Mouse (Mus musculus) liver, embryonic 18 days (tissue): Measurements from ENCODE around the gene Gzmb. TPM values are rescaled to one million over a fixed set of nuclear protein-coding genes. Genes with fewer than 3 reads are reported as not detected.

ENCODE experiments used
- polyA plus RNA-seq: library from polyadenylated mRNA; depleted of rRNA; stranded (reverse); fragments of >200 nt; gene quantifications from 2 replicates; pipeline ENCODE4 v1.2.3, GENCODE M21; 2012; rRNA removed

The Gzmb gene
- polyA plus RNA-seq: 2.3 and 4.8 TPM in 2 replicates

GRCm38 (mm10) chr14:56262153-56262552 lies at the start of gene Gzmb:
Gzmb (minus strand) TSS chr14:56262260.

GRCm38 (mm10) chr14:56234556-56234955 lies 27.5 kb downstream of the Gzmb start, which contains the start of gene Gzmc:
Gzmc (minus strand) TSS chr14:56234656.

GRCm38 (mm10) chr14:56211317-56211716 lies 50.7 kb downstream of the Gzmb start, which contains the start of gene Gzmf:
Gzmf (minus strand) TSS chr14:56211417.

Other genes with a start within 250 kb of the Gzmb start
- 0.02 and 0.08 TPM in 2 replicates for gene Mcpt1, start 244.3 kb downstream of the Gzmb start, polyA plus RNA-seq
- not detected in 2 replicates for gene Mcpt9, start 231.8 kb downstream of the Gzmb start, polyA plus RNA-seq
- gene Mcpt2, start 220.2 kb downstream of the Gzmb start, polyA plus RNA-seq: 0.16 and 0.21 TPM in 2 replicates
- 0.03 and 0.10 TPM in 2 replicates for gene Mcpt4, start 199.9 kb downstream of the Gzmb start, polyA plus RNA-seq
- 1.8 and 2.4 TPM in 2 replicates for gene Mcpt8, start 177.0 kb downstream of the Gzmb start, polyA plus RNA-seq
- gene Ctsg, start 159.7 kb downstream of the Gzmb start, polyA plus RNA-seq: 47.4 and 61.1 TPM in 2 replicates
- gene Gzme, start 141.6 kb downstream of the Gzmb start, polyA plus RNA-seq: not detected in 2 replicates
- gene Gzmd, start 129.7 kb downstream of the Gzmb start, polyA plus RNA-seq: not detected in 2 replicates
- not detected in 2 replicates for gene Gzmg, start 102.7 kb downstream of the Gzmb start, polyA plus RNA-seq
- not detected in 2 replicates for gene Gzmn, start 87.7 kb downstream of the Gzmb start, polyA plus RNA-seq
- not detected in 2 replicates for gene Gzmf, start 50.8 kb downstream of the Gzmb start, polyA plus RNA-seq
- gene Gzmc, start 27.6 kb downstream of the Gzmb start, polyA plus RNA-seq: 0.10 TPM in 1 of 2 replicates, not detected in the other
- gene Atp12a, start 102.8 kb upstream of the Gzmb start, polyA plus RNA-seq: not detected in 2 replicates
- 0.20 and 0.43 TPM in 2 replicates for gene Rnf17, start 140.3 kb upstream of the Gzmb start, polyA plus RNA-seq